Mouse (Mus musculus): ENCODE data around the gene Npvf. TPM values are rescaled to one million over a fixed set of nuclear protein-coding genes. Genes with fewer than 3 reads are reported as not detected.
"Not testable (repeated sequence)": the region's sequence is repeated elsewhere in the genome, so short reads cannot be mapped to it uniquely, and the experiment has no call there.

Npvf gene
- total and polyA plus RNA-seq, 2 experiments from 2014 or later = not detected

- Histone ChIP-seq H3K4me2 (ENCODE audit: low read depth, low read length) (no peak overlapping the region), H3K27ac (ENCODE audit: low read depth) (no peak overlapping the region), H3K9ac (replicated peaks; ENCODE audit: low read depth, low read length) (no peak overlapping the region), H3K4me3 (ENCODE audit: low read depth, low read length) (no peak overlapping the region), H3K36me3 (replicated peaks; ENCODE audit: control insufficient read depth, insufficient read depth, low read length) (no peaks in the 10 kb centered on the region), H3K27me3 (ENCODE audit: control insufficient read depth, insufficient read depth, low read length) (no peaks in the 10 kb centered on the region), H3K4me1 (ENCODE audit: control insufficient read depth, insufficient read depth) (no peaks in the 10 kb centered on the region), H3K9me3 (replicated peaks; ENCODE audit: control insufficient read depth, low read length) (no peaks in the 10 kb centered on the region)
- TF ChIP-seq EP300 (IDR thresholded peaks at IDR 0.05; ENCODE audit: low read depth) = no peak
- no peak for TF ChIP-seq CTCF (IDR thresholded peaks at IDR 0.05; ENCODE audit: low read depth)
- ATAC-seq (ENCODE audit: insufficient read depth, low read depth) (no peak), DNase-seq (ENCODE audit: low spot score) (no peak)
- 79% methylated on average over 6 of the region's 6 CpGs for WGBS
These were observed 6.6 kb downstream of the Npvf start for GRCm38 (mm10) chr6:50647656-50648055.

GRCm38 (mm10) chr6:50646659-50647058, 7.6 kb downstream of the Npvf start:
- H3K4me1 ChIP-seq (ENCODE audit: control insufficient read depth, insufficient read depth) = no peaks in the 10 kb centered on the region
- ATAC-seq (ENCODE audit: insufficient read depth, low read depth) (no peak), DNase-seq (ENCODE audit: low spot score) (no peak)
- TF ChIP-seq EP300 (IDR thresholded peaks at IDR 0.05; ENCODE audit: low read depth) = no peak
- TF ChIP-seq CTCF (IDR thresholded peaks at IDR 0.05; ENCODE audit: low read depth) = no peak
- 58% methylated on average over 3 of the region's 3 CpGs for WGBS
- no peaks in the 10 kb centered on the region for H3K9me3 ChIP-seq (replicated peaks; ENCODE audit: control insufficient read depth, low read length)
- H3K9ac ChIP-seq (replicated peaks; ENCODE audit: low read depth, low read length) = no peak overlapping the region
- H3K36me3 ChIP-seq (replicated peaks; ENCODE audit: control insufficient read depth, insufficient read depth, low read length) = no peaks in the 10 kb centered on the region
- no peak overlapping the region for H3K27ac ChIP-seq (ENCODE audit: low read depth)
- H3K27me3 ChIP-seq (ENCODE audit: control insufficient read depth, insufficient read depth, low read length) = no peaks in the 10 kb centered on the region
- no peak overlapping the region for H3K4me3 ChIP-seq (ENCODE audit: low read depth, low read length)
- no peak overlapping the region for H3K4me2 ChIP-seq (ENCODE audit: low read depth, low read length)

- WGBS = 59% methylated on average over 3 of the region's 3 CpGs
- Histone ChIP-seq H3K27ac (ENCODE audit: low read depth) (no peak overlapping the region), H3K4me1 (ENCODE audit: control insufficient read depth, insufficient read depth) (no peaks in the 10 kb centered on the region), H3K9me3 (replicated peaks; ENCODE audit: control insufficient read depth, low read length) (no peaks in the 10 kb centered on the region), H3K4me2 (ENCODE audit: low read depth, low read length) (no peak overlapping the region), H3K9ac (replicated peaks; ENCODE audit: low read depth, low read length) (no peak overlapping the region), H3K4me3 (ENCODE audit: low read depth, low read length) (no peak overlapping the region), H3K36me3 (replicated peaks; ENCODE audit: control insufficient read depth, insufficient read depth, low read length) (no peaks in the 10 kb centered on the region), H3K27me3 (ENCODE audit: control insufficient read depth, insufficient read depth, low read length) (no peaks in the 10 kb centered on the region)
- TF ChIP-seq EP300 (IDR thresholded peaks at IDR 0.05; ENCODE audit: low read depth) = no peak
- no peak for DNase-seq (ENCODE audit: low spot score)
- ATAC-seq (ENCODE audit: insufficient read depth, low read depth) = no peak
These were observed 9.5 kb downstream of the Npvf start for GRCm38 (mm10) chr6:50644701-50645100.

- WGBS = 73% methylated on average over 5 of the region's 5 CpGs
- Histone ChIP-seq H3K9ac (replicated peaks; ENCODE audit: low read depth, low read length) (no peak overlapping the region), H3K4me1 (ENCODE audit: control insufficient read depth, insufficient read depth) (no peaks in the 10 kb centered on the region), H3K4me2 (ENCODE audit: low read depth, low read length) (no peak overlapping the region), H3K9me3 (replicated peaks; ENCODE audit: control insufficient read depth, low read length) (no peaks in the 10 kb centered on the region), H3K27ac (ENCODE audit: low read depth) (no peak overlapping the region), H3K27me3 (ENCODE audit: control insufficient read depth, insufficient read depth, low read length) (no peaks in the 10 kb centered on the region), H3K4me3 (ENCODE audit: low read depth, low read length) (no peak overlapping the region), H3K36me3 (replicated peaks; ENCODE audit: control insufficient read depth, insufficient read depth, low read length) (no peaks in the 10 kb centered on the region)
- TF ChIP-seq EP300 (IDR thresholded peaks at IDR 0.05; ENCODE audit: low read depth) = no peak
- no peak for TF ChIP-seq CTCF (IDR thresholded peaks at IDR 0.05; ENCODE audit: low read depth)
- DNase-seq (ENCODE audit: low spot score) (no peak), ATAC-seq (ENCODE audit: insufficient read depth, low read depth) (no peak)
These were observed 12.3 kb downstream of the Npvf start for GRCm38 (mm10) chr6:50641898-50642297.

GRCm38 (mm10) chr6:50640377-50640776, 13.9 kb downstream of the Npvf start:
- Histone ChIP-seq H3K36me3 (replicated peaks; ENCODE audit: control insufficient read depth, insufficient read depth, low read length) (no peaks in the 10 kb centered on the region), H3K27ac (ENCODE audit: low read depth) (no peak overlapping the region), H3K4me1 (ENCODE audit: control insufficient read depth, insufficient read depth) (no peaks in the 10 kb centered on the region), H3K9ac (replicated peaks; ENCODE audit: low read depth, low read length) (no peak overlapping the region), H3K4me2 (ENCODE audit: low read depth, low read length) (no peak overlapping the region), H3K9me3 (replicated peaks; ENCODE audit: control insufficient read depth, low read length) (no peaks in the 10 kb centered on the region), H3K4me3 (ENCODE audit: low read depth, low read length) (no peak overlapping the region), H3K27me3 (ENCODE audit: control insufficient read depth, insufficient read depth, low read length) (no peaks in the 10 kb centered on the region)
- ATAC-seq (ENCODE audit: insufficient read depth, low read depth) = no peak
- WGBS = 72% methylated on average over 4 of the region's 4 CpGs
- TF ChIP-seq EP300 (IDR thresholded peaks at IDR 0.05; ENCODE audit: low read depth) (no peak), CTCF (IDR thresholded peaks at IDR 0.05; ENCODE audit: low read depth) (no peak)
- no peak for DNase-seq (ENCODE audit: low spot score)

- no peak overlapping the region for H3K27ac ChIP-seq (ENCODE audit: low read depth)
- no peak overlapping the region for H3K9ac ChIP-seq (replicated peaks; ENCODE audit: low read depth, low read length)
- no peak for ATAC-seq (ENCODE audit: insufficient read depth, low read depth)
- no peak for DNase-seq (ENCODE audit: low spot score)
- no peaks in the 10 kb centered on the region for H3K4me1 ChIP-seq (ENCODE audit: control insufficient read depth, insufficient read depth)
- TF ChIP-seq CTCF (IDR thresholded peaks at IDR 0.05; ENCODE audit: low read depth) (no peak), EP300 (IDR thresholded peaks at IDR 0.05; ENCODE audit: low read depth) (no peak)
- 15% methylated on average over 2 of the region's 2 CpGs for WGBS
- H3K27me3 ChIP-seq (ENCODE audit: control insufficient read depth, insufficient read depth, low read length) = no peaks in the 10 kb centered on the region
- no peak overlapping the region for H3K4me3 ChIP-seq (ENCODE audit: low read depth, low read length)
- no peaks in the 10 kb centered on the region for H3K9me3 ChIP-seq (replicated peaks; ENCODE audit: control insufficient read depth, low read length)
- H3K4me2 ChIP-seq (ENCODE audit: low read depth, low read length) = no peak overlapping the region
- no peaks in the 10 kb centered on the region for H3K36me3 ChIP-seq (replicated peaks; ENCODE audit: control insufficient read depth, insufficient read depth, low read length)
These were observed 14.6 kb downstream of the Npvf start for GRCm38 (mm10) chr6:50639656-50640055.

- not testable (repeated sequence) for H3K4me2 ChIP-seq (ENCODE audit: low read depth, low read length); H3K27ac ChIP-seq (ENCODE audit: low read depth); H3K9ac ChIP-seq (replicated peaks; ENCODE audit: low read depth, low read length); ATAC-seq (ENCODE audit: insufficient read depth, low read depth); H3K36me3 ChIP-seq (replicated peaks; ENCODE audit: control insufficient read depth, insufficient read depth, low read length); H3K9me3 ChIP-seq (replicated peaks; ENCODE audit: control insufficient read depth, low read length); H3K27me3 ChIP-seq (ENCODE audit: control insufficient read depth, insufficient read depth, low read length); H3K4me1 ChIP-seq (ENCODE audit: control insufficient read depth, insufficient read depth); DNase-seq (ENCODE audit: low spot score); H3K4me3 ChIP-seq (ENCODE audit: low read depth, low read length)
- WGBS = 73% methylated on average over 2 of the region's 2 CpGs
These were observed 28.1 kb downstream of the Npvf start for GRCm38 (mm10) chr6:50626170-50626569.

Measured in heart, postnatal 0 days (tissue).